Mouse (Mus musculus): ENCODE results near the gene Prss3.
"Not testable (repeated sequence)": the region's sequence is repeated elsewhere in the genome, so short reads cannot be mapped to it uniquely, and the experiment has no call there.

Gene Prss3

DNA sequence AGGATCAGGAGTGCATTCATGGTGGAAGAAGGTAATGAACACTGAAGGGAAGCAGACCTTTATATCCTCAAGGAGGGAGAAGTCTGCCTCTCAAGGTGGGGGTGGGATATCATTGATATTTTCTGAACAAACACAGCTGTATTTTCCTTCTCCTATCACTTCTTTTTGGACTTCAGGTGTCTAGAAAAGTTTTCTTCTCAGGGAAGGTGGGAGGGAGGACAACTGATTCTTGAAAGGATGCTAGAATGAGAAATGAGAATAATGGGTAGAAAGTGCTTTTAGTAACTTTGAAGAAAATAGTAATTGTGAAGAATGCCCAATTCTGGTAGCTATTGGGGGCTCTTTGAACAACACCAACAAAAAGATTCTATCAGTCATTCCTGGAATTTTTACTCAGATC, at the start of gene Prss3:
Prss3 (minus strand) TSS at position 101 of the 400 bp plus-strand sequence.
- DNase-seq (ENCODE audit: low spot score in 2 of 2): not testable (repeated sequence)

DNA sequence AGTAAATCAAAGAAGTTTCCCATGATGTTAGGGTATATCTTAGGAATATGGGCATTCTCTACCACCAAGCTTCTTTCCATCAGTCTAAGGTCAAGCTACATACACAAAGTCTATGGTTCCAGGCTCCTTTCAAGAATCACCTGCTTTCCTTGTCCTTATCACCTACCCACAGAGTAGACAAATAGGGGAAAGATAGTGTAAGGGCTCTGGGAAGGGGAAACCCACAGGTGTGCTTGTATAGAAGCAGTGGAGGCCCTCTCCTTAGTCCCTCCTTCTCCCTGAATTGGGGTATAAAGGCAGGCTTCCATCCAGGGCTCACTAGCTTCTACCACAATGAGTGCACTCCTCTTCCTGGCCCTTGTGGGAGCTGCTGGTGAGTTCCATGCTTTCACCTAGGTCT, 14.6 kb upstream of the Prss3 start, which contains the start of gene Gm5771:
Gm5771 (plus strand) TSS at position 301 of the 400 bp plus-strand sequence.
- not testable (repeated sequence) for DNase-seq (ENCODE audit: low spot score in 2 of 2)

DNA sequence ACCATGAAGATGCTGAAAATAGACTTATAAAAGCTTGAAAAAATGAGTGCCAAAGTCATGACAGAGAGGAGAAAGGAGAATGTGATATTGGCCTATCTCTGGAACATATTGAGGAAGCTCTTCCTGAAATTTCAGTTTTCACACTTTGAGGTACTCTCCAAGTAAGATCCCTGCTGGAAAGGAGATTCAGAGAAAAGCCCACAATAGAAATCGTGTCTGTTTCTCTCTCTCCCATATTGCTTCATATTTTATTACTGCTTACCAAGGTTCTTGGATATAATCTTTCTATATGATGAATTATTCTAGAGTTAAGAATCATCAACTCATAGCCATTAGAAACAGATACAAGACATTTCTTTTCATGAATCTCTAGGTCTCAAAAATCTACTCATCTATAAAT, 14.2 kb upstream of the Prss3 start:
- not testable (repeated sequence) for DNase-seq (ENCODE audit: low spot score in 2 of 2)

DNA sequence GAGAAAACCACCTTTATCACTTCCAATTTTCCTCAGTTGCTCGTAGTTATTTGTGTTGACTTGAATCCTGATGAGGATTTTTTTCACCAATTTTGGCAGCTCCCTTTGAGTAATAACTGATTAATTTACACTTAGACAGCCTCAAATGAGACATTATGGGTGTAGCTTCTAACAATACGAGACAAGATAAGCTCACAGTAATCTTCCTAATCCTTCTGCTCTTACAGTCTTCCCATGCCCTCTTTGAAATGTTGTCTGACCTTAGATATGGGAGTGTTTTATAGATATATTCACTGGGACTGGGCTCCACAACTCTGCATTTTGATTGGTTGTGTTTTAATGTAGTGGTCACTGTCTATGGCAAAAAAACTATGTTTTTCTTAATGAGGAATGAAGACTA, 9.3 kb upstream of the Prss3 start:
- DNase-seq (ENCODE audit: low spot score in 2 of 2): no peak

DNA sequence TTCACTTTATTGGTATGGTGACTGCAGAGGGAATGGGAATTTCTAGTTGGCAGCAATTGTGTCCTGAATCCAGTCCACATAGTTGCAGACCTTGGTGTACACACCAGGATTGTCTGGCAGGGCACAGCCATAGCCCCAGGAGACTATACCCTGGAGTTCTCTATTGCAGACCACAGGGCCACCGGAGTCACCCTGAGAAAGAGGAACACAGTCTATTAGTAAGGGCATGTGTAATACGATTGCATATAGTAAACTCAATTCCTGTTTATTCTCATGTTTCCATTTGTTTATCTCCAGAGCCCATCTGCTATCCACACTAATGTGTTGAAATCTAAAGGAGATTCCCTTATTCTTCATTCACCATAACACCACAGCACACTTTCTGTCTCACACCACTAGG, 3.7 kb downstream of the Prss3 start:
- not testable (repeated sequence) for DNase-seq (ENCODE audit: low spot score in 2 of 2)

DNA sequence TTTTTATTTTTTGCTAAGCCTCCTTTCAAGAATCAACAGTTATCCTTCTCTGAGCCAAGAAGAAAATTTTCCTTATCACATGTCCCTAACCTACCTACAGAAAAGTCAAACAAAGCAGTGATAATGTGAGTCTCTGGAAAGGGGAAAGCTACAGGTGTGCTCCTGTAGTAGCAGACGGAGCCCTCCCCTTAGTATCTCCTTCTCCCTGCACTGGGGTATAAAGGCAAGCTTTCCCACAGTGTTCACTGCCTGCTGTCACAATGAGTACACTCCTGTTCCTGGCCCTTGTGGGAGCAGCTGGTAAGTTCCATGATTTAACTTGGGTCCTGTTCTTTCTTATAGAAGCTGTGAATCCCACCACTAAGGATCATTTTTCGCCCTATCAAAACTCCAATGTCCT, 23.5 kb downstream of the Prss3 start, which contains the start of gene Try10:
Try10 (plus strand) TSS at position 174 of the 400 bp plus-strand sequence.
- no peak for DNase-seq (ENCODE audit: low spot score in 2 of 2)

All from frontal cortex, postnatal 14 days (tissue).